Mouse (Mus musculus): ENCODE data around the gene Pank2.
"Not testable (repeated sequence)": the region's sequence is repeated elsewhere in the genome, so short reads cannot be mapped to it uniquely, and the experiment has no call there.

Pank2 gene

GRCm38 (mm10) chr2:131262213-131262672 lies at the start of gene Pank2:
Gene Pank2, plus strand, starts transcription at chr2:131262495.
- DNase-seq (ENCODE audit: extremely low read depth, low read depth, low spot score) = peak; percentile 66

GRCm38 (mm10) chr2:131213773-131214172 lies 48.5 kb upstream of the Pank2 start:
- no peak for DNase-seq (ENCODE audit: extremely low read depth, low read depth, low spot score)

- no peak for DNase-seq (ENCODE audit: extremely low read depth, low read depth, low spot score)
Observed at GRCm38 (mm10) chr2:131215941-131216858, 46.1 kb upstream of the Pank2 start.

GRCm38 (mm10) chr2:131220030-131220429 lies 42.3 kb upstream of the Pank2 start:
- DNase-seq (ENCODE audit: extremely low read depth, low read depth, low spot score) = no peak

GRCm38 (mm10) chr2:131221853-131222515 lies 40.3 kb upstream of the Pank2 start:
- DNase-seq (ENCODE audit: extremely low read depth, low read depth, low spot score) = no peak

GRCm38 (mm10) chr2:131222562-131222961 lies 39.7 kb upstream of the Pank2 start:
- no peak for DNase-seq (ENCODE audit: extremely low read depth, low read depth, low spot score)

- DNase-seq (ENCODE audit: extremely low read depth, low read depth, low spot score) = no peak
Observed at GRCm38 (mm10) chr2:131223569-131223968, 38.7 kb upstream of the Pank2 start.

- no peak for DNase-seq (ENCODE audit: extremely low read depth, low read depth, low spot score)
Observed at GRCm38 (mm10) chr2:131225178-131225577, 37.1 kb upstream of the Pank2 start.

- not testable (repeated sequence) for DNase-seq (ENCODE audit: extremely low read depth, low read depth, low spot score)
Observed at GRCm38 (mm10) chr2:131226669-131227068, 35.6 kb upstream of the Pank2 start.

- DNase-seq (ENCODE audit: extremely low read depth, low read depth, low spot score) = no peak
Observed at GRCm38 (mm10) chr2:131227243-131227642, 35.1 kb upstream of the Pank2 start.

- no peak for DNase-seq (ENCODE audit: extremely low read depth, low read depth, low spot score)
Observed at GRCm38 (mm10) chr2:131232558-131232957, 29.7 kb upstream of the Pank2 start.

GRCm38 (mm10) chr2:131233307-131234126 lies 28.8 kb upstream of the Pank2 start, which contains the start of gene Mavs:
Gene Mavs, plus strand, starts transcription at chr2:131234063.
- DNase-seq (ENCODE audit: extremely low read depth, low read depth, low spot score) = peak; percentile 73

GRCm38 (mm10) chr2:131234127-131234650 lies 28.1 kb upstream of the Pank2 start:
- DNase-seq (ENCODE audit: extremely low read depth, low read depth, low spot score) = no peak

GRCm38 (mm10) chr2:131234970-131235635 lies 27.2 kb upstream of the Pank2 start:
- no peak for DNase-seq (ENCODE audit: extremely low read depth, low read depth, low spot score)

GRCm38 (mm10) chr2:131242180-131242579 lies 20.1 kb upstream of the Pank2 start:
- DNase-seq (ENCODE audit: extremely low read depth, low read depth, low spot score) = no peak

GRCm38 (mm10) chr2:131242929-131243328 lies 19.4 kb upstream of the Pank2 start:
- no peak for DNase-seq (ENCODE audit: extremely low read depth, low read depth, low spot score)

GRCm38 (mm10) chr2:131253681-131254328 lies 8.5 kb upstream of the Pank2 start:
- DNase-seq (ENCODE audit: extremely low read depth, low read depth, low spot score) = no peak

- no peak for DNase-seq (ENCODE audit: extremely low read depth, low read depth, low spot score)
Observed at GRCm38 (mm10) chr2:131254329-131254713, 8.0 kb upstream of the Pank2 start.

- DNase-seq (ENCODE audit: extremely low read depth, low read depth, low spot score) = no peak
Observed at GRCm38 (mm10) chr2:131255738-131256137, 6.6 kb upstream of the Pank2 start.

- no peak for DNase-seq (ENCODE audit: extremely low read depth, low read depth, low spot score)
Observed at GRCm38 (mm10) chr2:131258693-131259092, 3.6 kb upstream of the Pank2 start.

All from fat pad, adult 2 months (tissue).